ENCODE assay signal across 18 mouse cellular contexts in genomic region chr7:19217492-19217891, GRCm38 (mm10). TPM values are rescaled to one million over a fixed set of nuclear protein-coding genes. Genes with fewer than 3 reads are reported as not detected.
DNase-seq lines count a peak whose midpoint lies in the region; ATAC-seq and TF ChIP-seq lines count a peak whose summit lies in the region.
"Had no signal": no experiment of that assay in that cellular context is flagged by ENCODE, and none has a peak within 500 bp of the region (broad histone marks: within the 10 kb centered on the region; RNA-seq: fewer than 3 reads in every experiment).

No protein-coding gene starts in this region.

- WGBS in heart, embryonic 16.5 days: 45% methylated on average over 5 of the region's 5 CpGs
- 26% methylated on average over 5 of the region's 5 CpGs for WGBS in liver, embryonic 12.5 days (ENCODE audit: insufficient replicate concordance)

- TF ChIP-seq CTCF in MEL (IDR thresholded peaks at IDR 0.05 in 2 of 3, conservative IDR thresholded peaks at IDR 0.05 in 1 of 3; ENCODE audit: control insufficient read depth in 1 of 3, insufficient read depth in 1 of 3, low read depth in 2 of 3, low read length in 3 of 3, poor library complexity in 1 of 3, severe bottlenecking in 1 of 3): no peak

- H3K9ac ChIP-seq in heart, embryonic 16.5 days (ENCODE audit: low read length): no peak overlapping the region
- H3K9ac ChIP-seq in MEL (ENCODE audit: control insufficient read depth, low read depth, low read length, poor library complexity, severe bottlenecking): no peak overlapping the region
- H3K9ac ChIP-seq in liver, embryonic 12.5 days: no peak overlapping the region
- H3K9ac ChIP-seq: liver, embryonic 15.5 days had no signal

- no peaks in the 10 kb centered on the region for H3K9me3 ChIP-seq in heart, embryonic 16.5 days (replicated peaks; ENCODE audit: control insufficient read depth, low read length)
- no peaks in the 10 kb centered on the region for H3K9me3 ChIP-seq in MEL (replicated peaks; ENCODE audit: insufficient read depth, low read length)
- no peaks in the 10 kb centered on the region for H3K9me3 ChIP-seq in liver, embryonic 12.5 days (replicated peaks)
- H3K9me3 ChIP-seq: liver, embryonic 15.5 days had no signal

- no peaks in the 10 kb centered on the region for H3K79me2 ChIP-seq in MEL (ENCODE audit: control insufficient read depth, insufficient read depth, low read length, poor library complexity)

- no peaks in the 10 kb centered on the region for H3K36me3 ChIP-seq in heart, embryonic 16.5 days (ENCODE audit: control insufficient read depth, insufficient read depth)
- H3K36me3 ChIP-seq in MEL (ENCODE audit: control insufficient read depth in 1 of 2, insufficient read depth in 2 of 2, low read length in 2 of 2): peaks cover 0 to 17% of the 10 kb centered on the region in 2 experiments; a peak in 2 of 4 replicates
- peaks cover 2% of the 10 kb centered on the region; the same call in 1 of the 2 replicates for H3K36me3 ChIP-seq in liver, embryonic 12.5 days
- H3K36me3 ChIP-seq: liver, embryonic 15.5 days had no signal

- peaks cover 13% of the 10 kb centered on the region for H3K4me1 ChIP-seq in heart, embryonic 16.5 days (ENCODE audit: control insufficient read depth, insufficient read depth, low read length)
- peaks cover 4 to 32% of the 10 kb centered on the region in 2 experiments for H3K4me1 ChIP-seq in MEL (ENCODE audit: control insufficient read depth in 1 of 2, insufficient read depth in 2 of 2, low read length in 2 of 2)
- H3K4me1 ChIP-seq in liver, embryonic 12.5 days: peaks cover 20% of the 10 kb centered on the region

- no peak overlapping the region for H3K4me3 ChIP-seq in heart, embryonic 16.5 days (ENCODE audit: low read length)
- no peak overlapping the region for H3K4me3 ChIP-seq in MEL (ENCODE audit: control insufficient read depth in 1 of 2, insufficient read depth in 1 of 2, low read depth in 2 of 2, low read length in 2 of 2)
- H3K4me3 ChIP-seq in liver, embryonic 12.5 days: no peak overlapping the region
- H3K4me3 ChIP-seq: erythroblast, embryonic 14.5 days; gastrocnemius, adult 2 months; heart, adult 2 months; liver, embryonic 15.5 days had no signal

- ATAC-seq in heart, embryonic 16.5 days (replicated peaks; ENCODE audit: extremely low read depth, insufficient read depth, low FRiP score): no peak
- peak; percentile 42 to 56; a peak in 2 of 4 replicates for ATAC-seq in hematopoietic stem cell, adult 5-6 weeks (replicated peaks in 1 of 2; ENCODE audit: insufficient read depth in 1 of 2, low FRiP score in 2 of 2, low TSS enrichment in 1 of 2, low read depth in 1 of 2, poor library complexity in 2 of 2, severe bottlenecking in 2 of 2)
- peak; percentile 38 for ATAC-seq in megakaryocyte progenitor cell, adult 5-6 weeks (replicated peaks; ENCODE audit: poor library complexity)
- no peak for ATAC-seq in liver, embryonic 12.5 days
- ATAC-seq: forebrain, embryonic 16.5 days; intestine, postnatal 0 days had no signal

- H3K4me2 ChIP-seq in heart, embryonic 16.5 days (ENCODE audit: low read depth, low read length): no peak overlapping the region
- H3K4me2 ChIP-seq in liver, embryonic 12.5 days: no peak overlapping the region
- H3K4me2 ChIP-seq: liver, embryonic 15.5 days had no signal

- DNase-seq in heart, adult 18-20 months: no peak
- DNase-seq in MEL (ENCODE audit: low read depth, low spot score) (peak; percentile 85), adipocyte (ENCODE audit: low spot score) (no peak)
- DNase-seq: B cell, adult 2 months; cerebellum, postnatal 10 days; gastrocnemius, adult 2 months; heart, adult 2 months; right cerebral cortex, postnatal 14 days; thymus, postnatal 25 days had no signal

- TF ChIP-seq POLR2A in MEL (IDR thresholded peaks at IDR 0.05; ENCODE audit: control insufficient read depth in 1 of 2, insufficient read depth in 1 of 2, low read depth in 1 of 2, low read length in 2 of 2, poor library complexity in 1 of 2): no peak

- H3K27me3 ChIP-seq in heart, embryonic 16.5 days (ENCODE audit: control insufficient read depth, insufficient read depth, low read length): no peaks in the 10 kb centered on the region
- no peaks in the 10 kb centered on the region for H3K27me3 ChIP-seq in MEL (ENCODE audit: control insufficient read depth in 1 of 2, insufficient read depth in 2 of 2, low read length in 2 of 2)
- H3K27me3 ChIP-seq in liver, embryonic 12.5 days (replicated peaks): peaks cover 64% of the 10 kb centered on the region

- 0 out of 2 replicates have a peak overlapping the region, but pooled peaks have one; percentile 18 for H3K27ac ChIP-seq in heart, embryonic 16.5 days (ENCODE audit: low read length)
- H3K27ac ChIP-seq in MEL (ENCODE audit: control insufficient read depth, low read depth, low read length): peak overlapping the region; percentile 51; the same call in 1 of the 2 replicates
- no peak overlapping the region for H3K27ac ChIP-seq in liver, embryonic 12.5 days
- H3K27ac ChIP-seq: gastrocnemius, adult 2 months; heart, adult 2 months; liver, embryonic 15.5 days had no signal

- TF ChIP-seq EP300 in MEL (IDR thresholded peaks at IDR 0.05; ENCODE audit: low read depth in 1 of 2, low read length in 2 of 2): 0 out of 4 replicates have a peak, but pooled peaks have one; percentile 6 to 19

- no peak for TF ChIP-seq RAD21 in MEL (IDR thresholded peaks at IDR 0.05; ENCODE audit: low read depth, low read length)

TF ChIP-seq in MEL, 35 proteins besides CTCF, POLR2A, EP300 and RAD21 (continues in another document):
- TF ChIP-seq TAL1 (IDR thresholded peaks at IDR 0.05; ENCODE audit: low read length) (no peak), ZNF384 (IDR thresholded peaks at IDR 0.05; ENCODE audit: low read depth, low read length) (no peak), SIN3A (IDR thresholded peaks at IDR 0.05; ENCODE audit: low read length) (0 out of 2 replicates have a peak, but pooled peaks have one; percentile 24), TBP (IDR thresholded peaks at IDR 0.05; ENCODE audit: low read depth, low read length) (peak; percentile 51; the same call in 1 of the 2 replicates), JUND (IDR thresholded peaks at IDR 0.05; ENCODE audit: low read depth, low read length) (no peak)

RNA-seq across cellular contexts. Expression of gene Gpr4, which starts 5.2 kb away (rescaled TPM):
- polyA plus RNA-seq in heart, embryonic 16.5 days (2015; fragmentation: Nextera tagmentation; extraction: Ambion mirVana): 2.4 and 2.7 TPM in 2 replicates
- 1 to 10 TPM; 5.5 to 7.1 TPM for total RNA-seq in heart, adult 18-20 months (2021)
- total RNA-seq in MEL (2012; rRNA removed): 0.07 and 0.19 TPM in 2 replicates
- polyA plus RNA-seq in MEL (2012; ENCODE audit: insufficient read depth in 1 of 2, insufficient read length in 2 of 2, low read depth in 1 of 2, low replicate concordance in 2 of 2, missing spikeins in 1 of 2): under 1 TPM in 1 of 2 experiments, not detected in 1; 0.15 TPM
- total RNA-seq in hematopoietic stem cell, adult 5-6 weeks (2017): 0.74 and 1.4 TPM in 2 replicates
- 0.12 TPM in 1 of 2 replicates, not detected in the other for total RNA-seq in megakaryocyte progenitor cell, adult 5-6 weeks (2015)
- not detected in 2 replicates for total RNA-seq in megakaryocyte progenitor cell, adult 5-6 weeks (2017)
- 0.51 and 0.62 TPM in 2 replicates for polyA plus RNA-seq in liver, embryonic 12.5 days (2016; fragmentation: Nextera tagmentation; extraction: Ambion mirVana)
- total RNA-seq: megakaryocyte-erythroid progenitor cell, adult 5-6 weeks had no signal
- polyA plus RNA-seq: erythroblast, embryonic 14.5 days had no signal

RNA-seq across cellular contexts. Expression of gene Opa3, which starts 10.6 kb away (rescaled TPM):
- polyA plus RNA-seq in heart, embryonic 16.5 days (2015; fragmentation: Nextera tagmentation; extraction: Ambion mirVana): 40.4 and 41.8 TPM in 2 replicates
- 10 to 100 TPM; 65.1 to 70.8 TPM for total RNA-seq in heart, adult 18-20 months (2021)
- total RNA-seq in MEL (2012; rRNA removed): 16.3 and 18.5 TPM in 2 replicates
- polyA plus RNA-seq in MEL (2012; ENCODE audit: insufficient read depth in 1 of 2, insufficient read length in 2 of 2, low read depth in 1 of 2, low replicate concordance in 2 of 2, missing spikeins in 1 of 2): 10 to 100 TPM; 37.2 to 85.4 TPM
- 19.9 and 26.8 TPM in 2 replicates for total RNA-seq in hematopoietic stem cell, adult 5-6 weeks (2017)
- 12.4 and 16.1 TPM in 2 replicates for total RNA-seq in megakaryocyte progenitor cell, adult 5-6 weeks (2015)
- total RNA-seq in megakaryocyte progenitor cell, adult 5-6 weeks (2017): 19.9 and 25.0 TPM in 2 replicates
- polyA plus RNA-seq in liver, embryonic 12.5 days (2016; fragmentation: Nextera tagmentation; extraction: Ambion mirVana): 22.1 and 23.3 TPM in 2 replicates

RNA-seq across cellular contexts. Expression of gene Eml2, which starts 41.3 kb away (rescaled TPM):
- 23.5 and 26.2 TPM in 2 replicates for polyA plus RNA-seq in heart, embryonic 16.5 days (2015; fragmentation: Nextera tagmentation; extraction: Ambion mirVana)
- total RNA-seq in heart, adult 18-20 months (2021): 10 to 100 TPM; 36.7 to 38.7 TPM
- total RNA-seq in MEL (2012; rRNA removed): 22.0 and 25.1 TPM in 2 replicates
- polyA plus RNA-seq in MEL (2012; ENCODE audit: insufficient read depth in 1 of 2, insufficient read length in 2 of 2, low read depth in 1 of 2, low replicate concordance in 2 of 2, missing spikeins in 1 of 2): 10 to 100 TPM in 1 of 2 experiments, not detected in 1; 43.6 TPM
- total RNA-seq in hematopoietic stem cell, adult 5-6 weeks (2017): 20.0 and 23.6 TPM in 2 replicates
- total RNA-seq in megakaryocyte progenitor cell, adult 5-6 weeks (2015): 4.3 and 5.5 TPM in 2 replicates
- total RNA-seq in megakaryocyte progenitor cell, adult 5-6 weeks (2017): 8.0 and 15.1 TPM in 2 replicates
- polyA plus RNA-seq in liver, embryonic 12.5 days (2016; fragmentation: Nextera tagmentation; extraction: Ambion mirVana): 4.1 and 5.1 TPM in 2 replicates

RNA-seq across cellular contexts. Expression of gene Gipr, which starts 51.6 kb away (rescaled TPM):
- polyA plus RNA-seq in heart, embryonic 16.5 days (2015; fragmentation: Nextera tagmentation; extraction: Ambion mirVana): 104 and 107 TPM in 2 replicates
- total RNA-seq in heart, adult 18-20 months (2021): under 1 TPM in 1 of 2 experiments, not detected in 1; 0.13 TPM
- 0.49 and 0.65 TPM in 2 replicates for total RNA-seq in MEL (2012; rRNA removed)
- 1 to 10 TPM in 1 of 2 experiments, not detected in 1; 2.1 TPM for polyA plus RNA-seq in MEL (2012; ENCODE audit: insufficient read depth in 1 of 2, insufficient read length in 2 of 2, low read depth in 1 of 2, low replicate concordance in 2 of 2, missing spikeins in 1 of 2)
- not detected in 2 replicates for total RNA-seq in hematopoietic stem cell, adult 5-6 weeks (2017)
- not detected in 2 replicates for total RNA-seq in megakaryocyte progenitor cell, adult 5-6 weeks (2015)
- not detected in 2 replicates for total RNA-seq in megakaryocyte progenitor cell, adult 5-6 weeks (2017)
- polyA plus RNA-seq in liver, embryonic 12.5 days (2016; fragmentation: Nextera tagmentation; extraction: Ambion mirVana): 0.18 and 0.41 TPM in 2 replicates
- total RNA-seq: gastrocnemius, adult 2 months; megakaryocyte-erythroid progenitor cell, adult 5-6 weeks had no signal
- polyA plus RNA-seq: erythroblast, embryonic 14.5 days had no signal

RNA-seq across cellular contexts. Expression of gene Vasp, which starts 54.1 kb away (rescaled TPM):
- polyA plus RNA-seq in heart, embryonic 16.5 days (2015; fragmentation: Nextera tagmentation; extraction: Ambion mirVana): 84.0 and 86.1 TPM in 2 replicates
- total RNA-seq in heart, adult 18-20 months (2021): 10 to 100 TPM; 26.7 to 27.7 TPM
- 121 and 130 TPM in 2 replicates for total RNA-seq in MEL (2012; rRNA removed)
- polyA plus RNA-seq in MEL (2012; ENCODE audit: insufficient read depth in 1 of 2, insufficient read length in 2 of 2, low read depth in 1 of 2, low replicate concordance in 2 of 2, missing spikeins in 1 of 2): 100 to 1,000 TPM in 1 of 2 experiments, not detected in 1; 185 TPM
- total RNA-seq in hematopoietic stem cell, adult 5-6 weeks (2017): 99.8 and 117 TPM in 2 replicates
- 46.7 and 49.6 TPM in 2 replicates for total RNA-seq in megakaryocyte progenitor cell, adult 5-6 weeks (2015)
- total RNA-seq in megakaryocyte progenitor cell, adult 5-6 weeks (2017): 71.0 and 73.0 TPM in 2 replicates
- polyA plus RNA-seq in liver, embryonic 12.5 days (2016; fragmentation: Nextera tagmentation; extraction: Ambion mirVana): 61.1 and 61.5 TPM in 2 replicates

Comparison
In these comparisons a context has a peak if more than half of its experiments do, and no peak if none do; other contexts are left out.
1. ATAC-seq: peak in hematopoietic stem cell, adult 5-6 weeks (2 of 2) and megakaryocyte progenitor cell, adult 5-6 weeks (single experiment); none in heart, embryonic 16.5 days (single experiment) and liver, embryonic 12.5 days (single experiment).